Mouse (Mus musculus): ENCODE measurements at regions not wholly inside any gene's neighbourhood (a gene's known extent, or its start where the extent isn't known, plus 50 kb on each side); places are given as distances from the start of the nearest gene placed in this dataset.

- intact Hi-C loops (cut with DNase I), result no loop called here
- DNase-seq, result no peak
These were observed 78.7 kb upstream of the Cntln start for GRCm38 (mm10) chr4:84805431-84805830.

GRCm38 (mm10) chr4:84793156-84793919, 90.8 kb upstream of the Cntln start:
- intact Hi-C loops (cut with DNase I), result no loop called here
- DNase-seq, result no peak

- peak; percentile 6 to 7 for DNase-seq
- intact Hi-C loops (cut with DNase I), result no loop called here
These were observed 97.5 kb upstream of the Cntln start for GRCm38 (mm10) chr4:84786583-84786982.

- DNase-seq, result peak; percentile 8 to 10
- intact Hi-C loops (cut with DNase I), result no loop called here
These were observed 93.1 kb upstream of the Bnc2 start for GRCm38 (mm10) chr4:84768161-84768560.

GRCm38 (mm10) chr4:84766708-84767425, 91.8 kb upstream of the Bnc2 start:
- DNase-seq, result no peak
- intact Hi-C loops (cut with DNase I), result no loop called here

- DNase-seq, result no peak
- intact Hi-C loops (cut with DNase I), result no loop called here
These were observed 82.1 kb upstream of the Bnc2 start for GRCm38 (mm10) chr4:84757172-84757571.

- intact Hi-C loops (cut with DNase I), result no loop called here
- DNase-seq, result peak in 1 of 2 experiments; percentile 5
These were observed 77.6 kb upstream of the Bnc2 start for GRCm38 (mm10) chr4:84752613-84753185.

GRCm38 (mm10) chr4:84741301-84741700, 66.2 kb upstream of the Bnc2 start:
- DNase-seq, result no peak
- intact Hi-C loops (cut with DNase I), result no loop called here

- no peak for DNase-seq
- intact Hi-C loops (cut with DNase I), result no loop called here
These were observed 65.7 kb upstream of the Bnc2 start for GRCm38 (mm10) chr4:84740816-84741215.
